Mouse (Mus musculus) stomach, embryonic 14.5 days (tissue): Measurements from ENCODE around the gene Sult2a7. TPM values are rescaled to one million over a fixed set of nuclear protein-coding genes. Genes with fewer than 3 reads are reported as not detected.

Source experiments
- polyA plus RNA-seq: library from polyadenylated mRNA; unstranded; fragments of >200 nt; fragmentation: Nextera tagmentation; extraction: Ambion mirVana; gene quantifications from 2 replicates; pipeline ENCODE4 v1.2.1, GENCODE M21; 2014

The Sult2a7 gene
- polyA plus RNA-seq, 1 experiment from 2014 or later, result not detected

Other genes starting within 250 kb of the Sult2a7 start
- not detected in 2 replicates for gene Sult2a6, start 239.4 kb downstream of the Sult2a7 start, polyA plus RNA-seq
- gene Obox8, start 160.7 kb downstream of the Sult2a7 start, polyA plus RNA-seq, result not detected in 2 replicates
- not detected in 2 replicates for gene Sult2a8, start 47.5 kb downstream of the Sult2a7 start, polyA plus RNA-seq
- 0.29 and 0.51 TPM in 2 replicates for gene Vmn1r90, start 69.3 kb upstream of the Sult2a7 start, polyA plus RNA-seq
- gene Obox7, start 165.3 kb upstream of the Sult2a7 start, polyA plus RNA-seq, result not detected in 2 replicates